Mouse (Mus musculus) gastrocnemius, postnatal 25 days (tissue): ENCODE results near the gene Ext2. TPM values are rescaled to one million over a fixed set of nuclear protein-coding genes. Genes with fewer than 3 reads are reported as not detected.

Source experiments
- DNase-seq: peaks from one replicate; pipeline ENCODE4 v3.0.0; 2022
- long read RNA-seq, 2 experiments: library from polyadenylated mRNA; stranded (forward); transcript quantifications; one replicate each; pipeline ENCODE4 v2.0.0; 2021
- total RNA-seq, 2 experiments: library from RNA; stranded (reverse); gene quantifications; 1 replicate in 1 of 2; 2 replicates in 1 of 2; pipeline ENCODE4 v1.2.3; 2021

Gene Ext2
- 10 to 100 TPM; 30.7 to 34.6 TPM for total RNA-seq
- long read RNA-seq, experiment 1, transcript Ext2-201 (14 exons, 2,871 nt): major isoform, 20 of 36 reads
- long read RNA-seq, experiment 1, partial matches to known transcripts: 4 of 36 reads
- long read RNA-seq, experiment 1, other reads (novel, unspliced or antisense): 12 of 36 reads
- long read RNA-seq, experiment 2, transcript Ext2-201 (14 exons, 2,871 nt): major isoform, 38 of 58 reads
- long read RNA-seq, experiment 2, partial matches to known transcripts: 8 of 58 reads
- long read RNA-seq, experiment 2, other reads (novel, unspliced or antisense): 12 of 58 reads

GRCm38 (mm10) chr2:93822045-93822749 lies at the start of gene Ext2:
Gene Ext2, minus strand, starts transcription at chr2:93822568.
- peak; percentile 81 for DNase-seq

DNA sequence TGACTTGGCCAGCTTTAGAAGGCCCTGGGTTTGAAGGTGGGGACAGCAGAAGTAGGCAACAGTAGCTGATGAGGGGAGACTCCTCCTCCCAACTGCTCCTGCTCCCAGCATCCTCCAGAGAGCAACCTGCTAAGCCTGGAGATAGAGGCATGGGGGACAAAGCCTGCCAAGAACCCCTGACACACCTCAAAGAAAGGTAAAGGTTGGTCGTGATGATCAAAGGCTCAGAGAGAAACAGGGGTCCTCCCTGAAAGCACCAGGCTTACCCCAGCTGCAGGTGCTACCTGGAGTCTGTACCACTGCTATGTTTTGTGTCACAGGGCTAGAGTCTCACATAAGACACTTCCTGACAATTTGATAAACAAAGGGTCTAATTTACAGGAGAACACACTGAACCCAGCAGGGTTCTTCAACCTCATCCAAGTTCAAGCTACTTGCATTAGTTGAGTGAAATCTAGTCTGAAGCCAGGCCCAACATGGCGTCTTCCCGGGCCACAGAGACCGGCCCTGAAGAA lies 49.1 kb upstream of the Ext2 start:
- DNase-seq: no peak

DNA sequence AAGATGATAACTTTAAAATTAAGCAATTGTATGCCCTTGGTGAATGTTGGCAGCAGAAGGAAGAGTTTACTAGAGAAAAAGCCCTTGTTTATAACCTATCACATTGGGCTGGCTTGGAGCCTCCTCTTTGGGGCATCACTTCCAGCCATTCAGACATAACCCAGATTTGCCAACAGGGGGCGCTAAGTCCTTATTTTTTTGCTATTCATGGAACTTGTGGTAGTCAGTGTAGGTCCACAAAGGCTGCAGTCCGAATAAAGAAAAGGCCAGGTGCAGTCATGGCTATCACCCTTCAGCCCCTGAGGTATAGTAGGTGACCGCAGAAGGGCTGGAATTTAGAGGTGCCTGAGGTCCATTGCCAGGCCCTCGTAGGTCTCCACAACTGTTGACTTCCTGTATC lies 48.5 kb upstream of the Ext2 start:
- peak; percentile 38 for DNase-seq

- no peak for DNase-seq
Measured at GRCm38 (mm10) chr2:93869107-93869600, 46.8 kb upstream of the Ext2 start, which contains the start of gene Accsl. Gene Accsl, minus strand, starts transcription at chr2:93869157.

GRCm38 (mm10) chr2:93868566-93868965 lies 46.2 kb upstream of the Ext2 start:
- DNase-seq: no peak

DNA sequence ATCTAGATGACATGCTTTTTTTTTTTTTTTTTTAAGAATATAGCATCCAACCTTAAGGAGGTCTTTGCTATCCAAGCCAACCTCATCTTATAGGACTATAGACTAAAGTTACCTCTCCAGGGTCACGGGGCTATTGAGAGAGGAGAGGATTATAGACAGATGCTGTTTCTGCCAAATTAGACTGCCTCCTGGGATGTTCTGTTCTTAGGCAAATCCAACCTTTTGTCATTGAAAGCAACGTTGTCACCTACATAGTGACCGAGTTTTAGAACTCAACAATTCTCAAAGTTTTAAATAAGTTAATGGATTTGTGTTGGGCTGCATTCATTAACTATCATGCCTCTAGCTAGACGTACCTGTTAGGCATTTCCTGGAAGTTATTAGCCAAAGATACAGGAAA lies 40.9 kb upstream of the Ext2 start:
- no peak for DNase-seq

GRCm38 (mm10) chr2:93858845-93859244 lies 36.5 kb upstream of the Ext2 start:
- DNase-seq: no peak

GRCm38 (mm10) chr2:93851303-93851702 lies 28.9 kb upstream of the Ext2 start:
- no peak for DNase-seq

- DNase-seq: no peak
Measured at GRCm38 (mm10) chr2:93850317-93850944, 28.1 kb upstream of the Ext2 start.

DNA sequence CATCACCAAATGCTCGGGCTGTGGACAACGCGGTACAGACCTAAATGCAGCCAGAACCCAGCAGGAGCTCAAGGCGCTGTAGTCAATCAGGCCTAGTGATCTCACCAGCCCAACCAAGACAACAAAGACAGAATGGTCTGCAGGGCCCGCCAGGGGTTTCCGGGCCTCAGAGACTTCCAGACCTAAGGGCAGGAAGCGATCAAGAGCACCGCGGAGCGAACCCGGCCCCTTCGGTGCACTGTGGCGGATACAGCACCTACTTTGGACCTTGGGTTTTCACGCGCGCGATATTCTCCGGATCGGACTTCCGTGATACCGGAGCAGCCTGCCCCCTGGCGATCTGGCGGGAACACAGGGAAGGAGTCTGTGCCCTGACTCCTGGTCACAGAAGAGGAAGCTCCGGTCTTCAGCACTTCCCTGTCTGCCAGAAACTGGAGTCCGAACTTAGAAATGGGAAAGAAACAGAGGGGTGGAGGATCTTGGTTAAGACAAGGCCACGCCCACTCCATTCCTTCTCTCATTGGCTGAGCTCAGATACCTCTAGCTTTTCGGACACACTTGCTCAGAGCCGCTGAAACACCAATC lies 27.2 kb upstream of the Ext2 start, which contains the start of gene Accs:
TSS of gene Accs (minus strand) at position 439 of the 585 bp plus-strand sequence.
- DNase-seq: peak; percentile 66

DNA sequence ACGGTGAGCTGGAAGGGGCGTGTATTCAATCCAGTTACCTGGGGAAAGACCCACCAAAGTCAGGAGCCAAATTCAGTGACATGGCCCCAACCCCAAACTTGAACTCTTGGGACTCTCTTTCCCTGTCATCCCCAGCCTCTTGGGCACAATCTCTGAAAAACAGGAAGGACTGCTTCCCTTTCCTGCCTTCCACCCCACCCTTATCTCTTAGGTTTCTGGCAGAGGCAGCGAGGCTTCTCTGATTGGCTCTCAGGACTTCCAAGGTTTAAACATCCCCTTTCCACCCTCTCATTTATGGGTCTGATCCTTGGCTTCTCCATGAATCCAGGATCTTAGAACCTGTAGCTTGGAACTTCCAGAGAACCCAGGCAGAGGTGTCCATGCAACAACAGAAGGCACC lies 19.0 kb upstream of the Ext2 start:
- no peak for DNase-seq

DNA sequence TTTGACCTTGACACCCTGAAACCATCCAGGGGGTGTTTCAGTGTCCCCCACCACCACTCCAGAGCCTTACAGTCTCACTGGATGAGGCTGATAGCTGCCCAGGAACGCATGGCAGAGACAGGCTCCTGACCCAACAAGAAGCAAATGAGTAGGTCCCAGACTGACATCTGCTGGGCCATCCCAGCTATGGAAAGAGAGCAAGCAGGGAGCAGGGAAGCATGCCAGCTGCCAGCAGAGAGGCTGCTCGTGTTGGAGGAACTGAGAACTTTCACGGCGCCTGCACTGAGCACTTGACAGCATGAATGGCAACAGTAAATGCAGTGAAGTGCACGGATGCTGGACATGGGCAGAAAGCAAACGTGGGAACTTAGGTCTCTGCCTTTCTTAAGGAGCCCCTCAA lies 17.7 kb upstream of the Ext2 start:
- DNase-seq: no peak

GRCm38 (mm10) chr2:93838931-93839330 lies 16.6 kb upstream of the Ext2 start:
- no peak for DNase-seq

- no peak for DNase-seq
Measured at GRCm38 (mm10) chr2:93836232-93836785, 13.9 kb upstream of the Ext2 start.

DNA sequence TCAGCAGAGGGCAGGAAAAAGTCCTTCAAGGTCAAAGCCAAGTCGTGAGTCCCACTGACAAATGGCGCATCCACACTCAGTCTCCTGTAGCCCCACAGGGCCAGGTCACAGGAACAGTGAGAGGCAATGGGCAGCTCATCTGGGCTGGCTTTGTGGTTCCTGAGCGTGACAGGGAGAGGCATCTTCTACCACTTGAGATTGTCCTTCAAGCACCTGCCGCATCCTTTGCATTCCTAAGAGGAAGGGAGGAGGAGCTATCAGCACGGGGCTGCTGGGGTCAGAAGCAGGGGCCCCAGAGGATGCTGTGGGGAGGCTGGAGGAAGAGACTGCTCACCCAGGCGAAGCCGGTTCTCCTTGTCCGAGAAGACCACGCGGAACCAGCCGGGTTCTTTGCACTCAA lies 13.2 kb upstream of the Ext2 start:
- DNase-seq: no peak

GRCm38 (mm10) chr2:93823519-93823918 lies 1.2 kb upstream of the Ext2 start:
- peak; percentile 46 for DNase-seq

DNA sequence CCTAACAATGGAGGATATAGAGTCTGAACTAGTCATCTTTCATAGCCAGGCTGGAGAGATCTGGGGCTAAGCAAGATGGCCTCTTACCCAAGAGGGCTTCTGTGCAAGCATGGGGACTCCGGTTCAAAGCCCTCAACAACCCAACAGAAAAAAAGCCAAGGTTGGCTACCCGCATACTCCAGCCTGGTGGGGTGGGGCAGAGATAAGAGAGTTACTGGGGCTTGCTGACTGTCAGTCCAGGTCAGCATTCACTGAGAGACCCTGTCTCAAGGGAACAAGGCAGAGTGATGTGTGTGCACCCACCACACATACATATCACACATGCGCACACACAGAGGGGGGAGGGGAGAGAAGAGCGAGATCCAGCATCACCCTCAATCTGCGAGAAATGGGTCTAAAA lies 4.6 kb downstream of the Ext2 start:
- DNase-seq: no peak

GRCm38 (mm10) chr2:93813343-93813742 lies 9.0 kb downstream of the Ext2 start:
- DNase-seq: no peak

DNA sequence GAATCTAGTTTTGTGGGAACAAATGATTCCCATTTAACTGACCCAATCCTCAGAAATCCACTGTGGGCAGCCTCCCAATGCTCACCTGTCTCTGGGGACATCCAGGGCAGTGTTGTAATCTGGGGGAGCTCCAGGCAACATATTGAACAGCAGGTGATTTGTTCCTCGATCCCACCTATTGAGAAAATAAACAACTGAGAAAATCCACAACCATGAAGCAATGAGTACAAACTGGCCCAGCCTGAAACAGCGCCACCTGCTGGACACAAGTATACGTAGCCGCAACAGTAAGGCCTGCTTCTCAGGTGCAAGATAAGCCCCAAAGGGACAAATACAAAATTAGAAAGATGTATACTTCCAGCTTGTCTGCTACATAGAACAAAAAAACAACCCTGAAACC lies 10.6 kb downstream of the Ext2 start:
- DNase-seq: no peak

DNA sequence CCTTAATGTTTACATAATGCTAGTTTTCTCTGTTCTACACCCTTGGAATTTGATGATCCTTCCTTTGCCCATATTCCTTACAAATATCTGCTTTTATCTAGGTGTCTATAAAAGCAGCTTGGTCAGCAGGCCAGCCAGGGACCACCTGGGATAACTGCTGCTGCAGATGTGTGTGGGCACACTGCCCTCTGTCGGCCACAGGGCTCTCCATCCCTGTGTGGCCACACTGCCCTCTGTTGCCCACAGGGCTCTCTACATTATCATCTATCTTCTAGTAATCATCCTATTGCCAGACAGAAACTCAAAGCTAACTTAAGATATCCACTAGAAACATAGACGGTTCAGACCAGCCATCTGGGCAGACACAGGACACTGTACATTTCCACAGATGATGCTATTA lies 12.4 kb downstream of the Ext2 start:
- no peak for DNase-seq

DNA sequence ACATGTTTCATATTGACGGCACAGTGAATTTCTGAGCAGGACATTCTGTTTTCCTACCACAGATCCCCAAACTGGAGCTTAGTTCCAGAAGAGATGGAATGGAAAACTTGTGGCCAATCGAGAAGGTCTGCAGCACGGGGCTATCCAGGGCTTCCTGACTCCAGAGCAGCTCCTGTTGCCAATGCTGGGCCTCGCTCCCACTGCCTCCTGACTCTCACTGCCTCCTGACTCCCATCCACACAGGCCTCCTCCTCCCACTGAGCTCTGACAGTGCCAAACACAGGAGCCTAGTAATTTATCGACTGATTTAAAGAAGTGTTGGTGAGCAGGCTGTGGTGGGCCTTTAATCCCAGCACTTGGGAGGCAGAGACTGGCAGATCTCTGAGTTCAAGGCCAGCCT lies 14.3 kb downstream of the Ext2 start:
- peak; percentile 65 for DNase-seq

GRCm38 (mm10) chr2:93807440-93807839 lies 14.9 kb downstream of the Ext2 start:
- DNase-seq: no peak
